Mouse (Mus musculus) MEL (cell line): ENCODE data around the gene Mroh2a.

Experiments
- MAZ ChIP-seq: IDR thresholded peaks from 2 replicates; pipeline ENCODE4 v1.6.1; 2012; ENCODE audit warnings: low read depth, mild to moderate bottlenecking, inconsistent platforms, low read length, improper control_type of control experiment
- POLR2A ChIP-seq, 2 experiments: IDR thresholded peaks; 2 replicates each; pipeline ENCODE4 v1.6.1; 2011 to 2012; ENCODE audit warnings: low read length in 2 of 2, mild to moderate bottlenecking in 2 of 2, control low read depth in 1 of 2, improper control_type of control experiment in 1 of 2, low read depth in 1 of 2, moderate library complexity in 1 of 2; ENCODE audit not compliant: control insufficient read depth in 1 of 2, insufficient read depth in 1 of 2, poor library complexity in 1 of 2
- SMC3 ChIP-seq: IDR thresholded peaks from 2 replicates; pipeline ENCODE4 v1.6.1; 2011; ENCODE audit warnings: low read depth, low read length, improper control_type of control experiment

DNA sequence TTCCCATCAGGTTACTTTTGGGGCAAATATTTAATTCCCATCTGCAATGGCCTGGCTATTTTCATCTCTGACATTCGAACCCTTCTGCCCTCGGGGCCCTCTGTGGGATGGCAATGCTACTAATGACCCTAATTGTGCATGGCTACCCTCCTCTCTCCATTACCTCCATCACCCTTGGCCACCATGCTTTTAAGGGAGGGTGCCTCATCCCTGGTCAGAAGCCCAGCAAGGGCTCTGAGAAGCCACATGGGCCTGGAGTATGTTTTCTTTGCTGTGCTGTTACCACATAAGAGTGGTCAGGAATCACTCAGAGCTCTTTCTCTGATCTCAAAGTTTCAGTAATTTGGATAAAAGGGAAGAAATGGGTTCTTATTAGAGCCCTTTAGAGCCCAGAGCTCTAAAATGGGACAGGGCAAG is 72.8 kb downstream of the Mroh2a start:
- no peak for TF ChIP-seq MAZ
- TF ChIP-seq POLR2A (IDR thresholded peaks at IDR 0.05; ENCODE audit: control insufficient read depth in 1 of 2, insufficient read depth in 1 of 2, low read depth in 1 of 2, low read length in 2 of 2, poor library complexity in 1 of 2) = no peak
- no peak for TF ChIP-seq SMC3
